ENCODE assay signal across 12 mouse cellular contexts in the genomic region with DNA sequence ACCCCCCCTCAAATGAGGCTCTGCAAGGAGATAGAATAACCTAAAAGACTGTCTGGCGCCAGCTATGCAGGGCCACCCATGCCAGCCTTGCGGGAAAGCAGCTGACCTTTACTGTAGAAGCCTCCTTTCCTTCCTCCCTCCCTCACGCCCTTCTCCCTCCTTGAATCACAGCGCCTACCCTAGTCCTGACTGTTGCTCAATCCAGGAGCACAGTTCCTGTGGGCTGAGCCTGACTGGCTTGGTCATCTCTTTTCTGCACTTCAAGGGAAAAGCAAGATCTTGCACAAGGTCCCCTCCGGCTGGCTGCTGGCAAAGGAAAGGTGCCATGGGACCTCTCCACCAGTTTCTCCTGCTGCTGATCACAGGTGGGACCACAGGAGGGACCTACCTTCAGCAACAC. TPM values are rescaled to one million over a fixed set of nuclear protein-coding genes. Genes with fewer than 3 reads are reported as not detected.
A peak's percentile ranks its signal among the peaks of the same experiment; 100 is the strongest.
DNase-seq lines count a peak whose midpoint lies in the region; ATAC-seq and TF ChIP-seq lines count a peak whose summit lies in the region.
"Had no signal": no experiment of that assay in that cellular context is flagged by ENCODE, and none has a peak within 500 bp of the region (broad histone marks: within the 10 kb centered on the region; RNA-seq: fewer than 3 reads in every experiment).

Gene Trem2, plus strand, starts transcription at position 171 of the 400 bp plus-strand sequence.

- ATAC-seq in megakaryocyte progenitor cell, adult 5-6 weeks (replicated peaks; ENCODE audit: poor library complexity) = peak; percentile 77
- ATAC-seq: hindbrain, embryonic 16.5 days had no signal

- H3K4me3 ChIP-seq in left cerebral cortex, adult 2 months = 0 out of 2 replicates have a peak within 1 kb of the TSS, but pooled peaks have one; percentile 7
- H3K4me3 ChIP-seq: heart, embryonic 13.5 days had no signal

- DNase-seq in left cerebral cortex, adult 2 months (ENCODE audit: extremely low spot score in 1 of 2, low spot score in 2 of 2) = no peak
- DNase-seq in left cerebral cortex, postnatal 10 days (ENCODE audit: extremely low spot score in 1 of 2, low spot score in 2 of 2) = no peak
- DNase-seq in adrenal gland, postnatal 25 days = peak; percentile 13
- DNase-seq in layer of hippocampus, adult 9-11 months = peak; percentile 79
- no peak for DNase-seq in yolk sac, embryonic 10.5 days (ENCODE audit: low spot score)
- DNase-seq in gastrocnemius, postnatal 10 days = no peak
- DNase-seq: cerebellum, adult 11-12 months; liver; thymus, postnatal 14 days had no signal

- no peak for TF ChIP-seq CTCF in left cerebral cortex, adult 2 months (IDR thresholded peaks at IDR 0.05)

- H3K27ac ChIP-seq in left cerebral cortex, adult 2 months = peak within 1 kb of the TSS; percentile 61
- H3K27ac ChIP-seq: heart, embryonic 13.5 days had no signal

- intact Hi-C loops in left cerebral cortex, adult 2 months (cut with DNase I) = no loop called here
- intact Hi-C loops in left cerebral cortex, postnatal 10 days (cut with DNase I) = no loop called here

RNA-seq across cellular contexts. Expression of gene Trem2, which starts in this region (rescaled TPM):
- total RNA-seq in left cerebral cortex, adult 2 months (2021) = 10 to 100 TPM in 1 of 2 experiments, 1 to 10 TPM in 1; 8.3 to 11.0 TPM
- total RNA-seq in left cerebral cortex, postnatal 10 days (2021) = 1 to 10 TPM; 6.4 to 6.9 TPM
- 1.00 and 1.7 TPM in 2 replicates for total RNA-seq in adrenal gland, postnatal 25 days (2021)
- total RNA-seq in megakaryocyte progenitor cell, adult 5-6 weeks (2015) = 3.4 and 5.7 TPM in 2 replicates
- 4.2 and 13.6 TPM in 2 replicates for total RNA-seq in megakaryocyte progenitor cell, adult 5-6 weeks (2017)
- total RNA-seq in gastrocnemius, postnatal 10 days (2021) = 1 to 10 TPM; 1.4 to 1.8 TPM

Comparison
In these comparisons a context has a peak if more than half of its experiments do, and no peak if none do; other contexts are left out.
1. DNase-seq: peak in adrenal gland, postnatal 25 days (single experiment) and layer of hippocampus, adult 9-11 months (single experiment); none in left cerebral cortex, adult 2 months (0 of 2), left cerebral cortex, postnatal 10 days (0 of 2), yolk sac, embryonic 10.5 days (single experiment) and gastrocnemius, postnatal 10 days (single experiment).